Mouse (Mus musculus): ENCODE results near the gene Rpl21. TPM values are rescaled to one million over a fixed set of nuclear protein-coding genes. Genes with fewer than 3 reads are reported as not detected.

The Rpl21 gene
- 1,230 and 1,322 TPM in 2 replicates for polyA plus RNA-seq (2021; fragmentation: Nextera tagmentation)
- long read RNA-seq, experiment 1, transcript Rpl21-201 (6 exons, 1,856 nt) = major isoform, 26 of 84 reads
- long read RNA-seq, experiment 1, transcript Rpl21-202 (6 exons, 899 nt) = minor isoform, 19 of 84 reads
- long read RNA-seq, experiment 1, transcript Rpl21-203 (6 exons, 1,067 nt) = minor isoform, 21 of 84 reads
- long read RNA-seq, experiment 1, partial matches to known transcripts = 15 of 84 reads
- long read RNA-seq, experiment 1, other reads (novel, unspliced or antisense) = 2 of 84 reads
- long read RNA-seq, experiment 2, transcript Rpl21-203 (6 exons, 1,067 nt) = minor isoform, 10 of 33 reads
- long read RNA-seq, experiment 2, transcript Rpl21-201 (6 exons, 1,856 nt) = major isoform, 13 of 33 reads
- long read RNA-seq, experiment 2, partial matches to known transcripts = 5 of 33 reads
- long read RNA-seq, experiment 2, other reads (novel, unspliced or antisense) = 2 of 33 reads

DNA sequence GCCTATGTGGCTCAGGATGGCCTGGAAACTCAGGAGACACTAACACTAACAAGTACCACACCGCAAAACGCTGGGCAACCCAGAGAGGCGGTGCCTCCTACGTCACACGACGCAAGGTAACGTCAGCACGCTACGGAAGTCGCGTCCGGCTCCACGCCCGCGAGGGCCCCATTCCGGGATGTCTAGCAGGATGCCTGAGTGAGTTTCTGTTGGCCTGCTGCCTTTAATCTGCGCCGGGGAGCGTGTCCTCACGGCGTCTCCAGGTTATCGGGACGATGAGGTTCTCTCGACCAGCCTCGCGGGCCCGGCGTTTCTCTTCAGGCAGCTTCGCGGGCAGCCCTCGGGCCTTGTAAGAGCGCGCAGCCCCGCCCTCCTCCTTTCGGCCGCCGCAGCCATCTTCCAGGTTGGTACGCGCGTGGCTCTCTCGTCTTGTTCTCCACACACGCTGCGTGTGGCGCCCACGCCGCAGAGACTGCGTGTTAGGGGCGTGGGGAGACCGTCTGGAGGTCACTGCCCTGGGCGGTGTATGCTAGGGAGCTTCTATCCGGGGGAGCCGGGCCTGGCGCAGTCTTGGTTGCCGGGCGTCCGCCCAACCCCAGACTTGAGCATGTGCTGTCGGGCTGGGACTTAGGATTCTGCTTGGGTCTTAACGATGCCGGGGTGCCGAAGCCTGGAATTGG is at the start of gene Rpl21:
Gene Rpl21 (plus strand): TSS at position 122 of the 680 bp plus-strand sequence.

GRCm38 (mm10) chr5:146794853-146795252 is 37.8 kb upstream of the Rpl21 start, which contains the start of gene Usp12:
Gene Usp12 (minus strand): TSS chr5:146795006.

DNA sequence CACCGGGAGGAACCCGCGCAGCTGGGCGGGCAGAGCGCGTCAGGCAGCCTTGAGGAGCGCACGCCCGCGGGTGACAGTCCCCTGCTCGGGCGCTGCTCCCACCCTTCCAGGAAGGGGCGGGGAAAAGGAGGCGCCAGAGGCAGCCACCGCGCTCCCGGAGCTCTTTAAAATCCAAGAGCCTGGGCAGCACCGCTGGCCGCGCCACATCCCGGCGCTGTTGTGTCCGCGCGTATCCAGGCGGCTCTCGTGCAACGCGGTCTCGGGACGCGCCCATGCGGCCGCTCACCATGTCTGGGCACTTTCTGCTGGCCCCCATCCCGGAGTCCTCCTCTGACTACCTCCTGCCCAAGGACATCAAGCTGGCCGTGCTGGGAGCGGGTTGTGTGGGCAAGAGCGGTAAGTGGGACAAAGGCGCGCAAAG is 12.3 kb downstream of the Rpl21 start, which contains the start of gene Rasl11a:
Gene Rasl11a (plus strand): TSS at position 127 of the 421 bp plus-strand sequence.

Other genes with a start within 250 kb of the Rpl21 start
- gene Gpr12, start 247.7 kb upstream of the Rpl21 start, polyA plus RNA-seq (2021; fragmentation: Nextera tagmentation) = 35.2 and 51.7 TPM in 2 replicates
- gene Usp12, start 37.9 kb upstream of the Rpl21 start, polyA plus RNA-seq (2021; fragmentation: Nextera tagmentation) = 2.9 TPM in 2 replicates
- 35.6 and 38.2 TPM in 2 replicates for gene Rasl11a, start 12.2 kb downstream of the Rpl21 start, polyA plus RNA-seq (2021; fragmentation: Nextera tagmentation)
- 56.7 and 59.4 TPM in 2 replicates for gene Gtf3a, start 115.8 kb downstream of the Rpl21 start, polyA plus RNA-seq (2021; fragmentation: Nextera tagmentation)
- gene Mtif3, start 130.9 kb downstream of the Rpl21 start, polyA plus RNA-seq (2021; fragmentation: Nextera tagmentation) = 28.0 and 29.9 TPM in 2 replicates
- 1.7 and 1.8 TPM in 2 replicates for gene Lnx2, start 243.7 kb downstream of the Rpl21 start, polyA plus RNA-seq (2021; fragmentation: Nextera tagmentation)
- gene Polr1d, start 244.2 kb downstream of the Rpl21 start, polyA plus RNA-seq (2021; fragmentation: Nextera tagmentation) = 149 and 161 TPM in 2 replicates

All from layer of hippocampus, adult 6 months (tissue).